Mouse (Mus musculus): ENCODE measurements around the gene Tbc1d5. TPM values are rescaled to one million over a fixed set of nuclear protein-coding genes. Genes with fewer than 3 reads are reported as not detected.

Gene Tbc1d5
- polyA plus RNA-seq, 2 experiments: 10.5 to 10.8 TPM

DNA sequence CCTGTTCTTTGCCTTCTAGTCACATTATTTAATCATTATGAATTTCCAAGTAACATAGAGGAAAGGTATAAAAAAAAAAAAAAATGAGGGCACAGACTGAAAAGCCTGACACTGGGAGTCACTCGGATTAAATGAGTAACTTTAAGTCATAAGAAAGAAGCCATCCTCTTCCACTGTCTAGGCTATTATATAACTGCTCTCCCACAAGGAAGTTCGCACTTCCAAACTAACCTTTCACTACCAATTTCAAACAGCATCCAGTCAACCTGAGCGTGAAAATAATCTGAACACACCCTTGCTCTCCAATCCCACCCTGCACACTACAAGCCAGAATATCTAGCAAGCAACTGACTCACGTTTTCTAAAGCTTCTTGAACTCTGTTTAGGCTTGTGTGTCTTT, 9.2 kb downstream of the Tbc1d5 start:
- no peak for TF ChIP-seq POLR2A (IDR thresholded peaks at IDR 0.05; ENCODE audit: borderline replicate concordance, extremely low read depth, insufficient read depth, insufficient read length)
- 86% methylated on average over 4 of the region's 4 CpGs for WGBS
- Histone ChIP-seq H3K4me3 (replicated peaks; ENCODE audit: low read length) (no peak overlapping the region), H3K9me3 (ENCODE audit: control insufficient read depth, low read length) (no peaks in the 10 kb centered on the region), H3K27me3 (ENCODE audit: control insufficient read depth, insufficient read depth, low read length) (no peaks in the 10 kb centered on the region), H3K4me2 (replicated peaks; ENCODE audit: low read depth, low read length, severe bottlenecking) (no peak overlapping the region), H3K36me3 (ENCODE audit: control insufficient read depth, insufficient read depth, low read length) (no peaks in the 10 kb centered on the region), H3K9ac (ENCODE audit: low read depth, low read length, severe bottlenecking) (no peak overlapping the region), H3K4me1 (ENCODE audit: control insufficient read depth, insufficient read depth, low read length) (no peaks in the 10 kb centered on the region), H3K27ac (replicated peaks; ENCODE audit: low read depth, low read length) (no peak overlapping the region)
- ATAC-seq (ENCODE audit: low FRiP score, low read depth) (no peak), DNase-seq (ENCODE audit: low spot score) (no peak)

DNA sequence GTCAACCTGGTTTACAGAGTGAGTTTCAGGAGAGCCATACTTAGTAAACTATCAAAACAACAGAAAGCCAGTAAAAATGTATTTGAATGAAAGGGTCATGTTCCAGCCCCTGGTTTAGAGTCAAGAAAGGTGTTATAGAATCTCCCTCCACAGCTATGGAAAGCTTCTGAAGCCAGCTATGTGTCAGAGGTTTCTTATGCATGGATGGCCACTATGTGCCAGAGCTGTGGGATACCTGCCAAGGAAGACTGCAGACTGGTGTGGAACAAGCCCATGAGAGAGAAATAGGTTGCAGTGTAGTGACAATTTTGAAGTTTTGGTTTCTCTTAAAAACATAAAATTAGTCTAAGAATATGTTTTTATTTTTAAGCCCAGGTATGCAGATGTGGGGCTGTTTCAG, 16.8 kb downstream of the Tbc1d5 start:
- Histone ChIP-seq H3K4me1 (ENCODE audit: control insufficient read depth, insufficient read depth, low read length) (no peaks in the 10 kb centered on the region), H3K27me3 (ENCODE audit: control insufficient read depth, insufficient read depth, low read length) (no peaks in the 10 kb centered on the region), H3K36me3 (ENCODE audit: control insufficient read depth, insufficient read depth, low read length) (no peaks in the 10 kb centered on the region), H3K9ac (ENCODE audit: low read depth, low read length, severe bottlenecking) (no peak overlapping the region), H3K9me3 (ENCODE audit: control insufficient read depth, low read length) (no peaks in the 10 kb centered on the region), H3K4me3 (replicated peaks; ENCODE audit: low read length) (no peak overlapping the region), H3K27ac (replicated peaks; ENCODE audit: low read depth, low read length) (no peak overlapping the region), H3K4me2 (replicated peaks; ENCODE audit: low read depth, low read length, severe bottlenecking) (no peak overlapping the region)
- ATAC-seq (ENCODE audit: low FRiP score, low read depth) (no peak), DNase-seq (ENCODE audit: low spot score) (no peak)
- TF ChIP-seq POLR2A (IDR thresholded peaks at IDR 0.05; ENCODE audit: borderline replicate concordance, extremely low read depth, insufficient read depth, insufficient read length): no peak

DNA sequence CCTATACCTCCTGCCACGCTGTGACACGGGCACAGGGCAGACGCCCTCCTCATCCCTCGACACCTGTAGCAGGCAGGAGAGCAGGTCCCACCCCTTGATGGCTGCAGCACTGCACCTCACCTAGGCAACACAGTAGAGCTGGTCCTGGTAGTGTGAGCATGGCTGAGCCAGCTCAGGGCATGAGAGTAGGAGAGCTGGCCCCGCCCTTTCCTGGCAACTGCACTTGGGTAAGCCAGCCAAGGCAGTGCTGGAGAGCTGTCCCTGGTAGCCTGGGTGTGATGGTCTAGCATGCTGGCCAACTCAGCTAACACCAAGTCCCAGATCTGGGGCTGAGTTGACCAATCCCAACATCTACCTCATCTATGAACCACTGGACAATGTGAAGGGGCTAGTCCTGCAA, 19.9 kb downstream of the Tbc1d5 start:
- H3K9me3 ChIP-seq (ENCODE audit: control insufficient read depth, low read length): no peaks in the 10 kb centered on the region
- no peaks in the 10 kb centered on the region for H3K4me1 ChIP-seq (ENCODE audit: control insufficient read depth, insufficient read depth, low read length)
- ATAC-seq (ENCODE audit: low FRiP score, low read depth) (no peak), DNase-seq (ENCODE audit: low spot score) (no peak)
- H3K36me3 ChIP-seq (ENCODE audit: control insufficient read depth, insufficient read depth, low read length): no peaks in the 10 kb centered on the region
- H3K9ac ChIP-seq (ENCODE audit: low read depth, low read length, severe bottlenecking): no peak overlapping the region
- WGBS: 84% methylated on average over 5 of the region's 5 CpGs
- H3K4me2 ChIP-seq (replicated peaks; ENCODE audit: low read depth, low read length, severe bottlenecking): no peak overlapping the region
- TF ChIP-seq POLR2A (IDR thresholded peaks at IDR 0.05; ENCODE audit: borderline replicate concordance, extremely low read depth, insufficient read depth, insufficient read length): no peak
- no peaks in the 10 kb centered on the region for H3K27me3 ChIP-seq (ENCODE audit: control insufficient read depth, insufficient read depth, low read length)
- H3K4me3 ChIP-seq (replicated peaks; ENCODE audit: low read length): no peak overlapping the region
- no peak overlapping the region for H3K27ac ChIP-seq (replicated peaks; ENCODE audit: low read depth, low read length)

DNA sequence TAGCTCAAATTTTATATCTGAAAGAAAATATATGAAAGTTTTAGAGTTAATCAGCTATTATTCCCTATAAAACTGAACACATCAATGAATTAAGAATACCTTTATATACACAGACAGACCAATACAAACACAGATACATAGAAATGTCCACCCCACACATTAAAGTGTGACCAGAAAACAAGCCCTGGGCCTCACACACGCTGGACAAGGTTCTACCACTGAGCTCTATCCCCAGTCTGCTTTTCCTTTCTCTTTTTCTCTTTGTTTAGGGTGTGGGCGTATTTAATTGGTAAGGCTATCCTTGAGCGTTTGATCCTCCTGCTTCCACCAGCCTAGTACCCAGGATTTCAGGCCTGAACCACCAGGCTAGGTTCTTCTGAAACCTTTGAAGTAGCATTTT, 28.2 kb downstream of the Tbc1d5 start:
- H3K4me2 ChIP-seq (replicated peaks; ENCODE audit: low read depth, low read length, severe bottlenecking): no peak overlapping the region
- 54% methylated on average over 3 of the region's 3 CpGs for WGBS
- TF ChIP-seq POLR2A (IDR thresholded peaks at IDR 0.05; ENCODE audit: borderline replicate concordance, extremely low read depth, insufficient read depth, insufficient read length): no peak
- DNase-seq (ENCODE audit: low spot score) (no peak), ATAC-seq (ENCODE audit: low FRiP score, low read depth) (no peak)
- H3K4me3 ChIP-seq (replicated peaks; ENCODE audit: low read length): no peak overlapping the region
- no peaks in the 10 kb centered on the region for H3K4me1 ChIP-seq (ENCODE audit: control insufficient read depth, insufficient read depth, low read length)
- H3K9ac ChIP-seq (ENCODE audit: low read depth, low read length, severe bottlenecking): no peak overlapping the region
- no peaks in the 10 kb centered on the region for H3K36me3 ChIP-seq (ENCODE audit: control insufficient read depth, insufficient read depth, low read length)
- H3K27ac ChIP-seq (replicated peaks; ENCODE audit: low read depth, low read length): no peak overlapping the region
- no peaks in the 10 kb centered on the region for H3K27me3 ChIP-seq (ENCODE audit: control insufficient read depth, insufficient read depth, low read length)
- no peaks in the 10 kb centered on the region for H3K9me3 ChIP-seq (ENCODE audit: control insufficient read depth, low read length)

DNA sequence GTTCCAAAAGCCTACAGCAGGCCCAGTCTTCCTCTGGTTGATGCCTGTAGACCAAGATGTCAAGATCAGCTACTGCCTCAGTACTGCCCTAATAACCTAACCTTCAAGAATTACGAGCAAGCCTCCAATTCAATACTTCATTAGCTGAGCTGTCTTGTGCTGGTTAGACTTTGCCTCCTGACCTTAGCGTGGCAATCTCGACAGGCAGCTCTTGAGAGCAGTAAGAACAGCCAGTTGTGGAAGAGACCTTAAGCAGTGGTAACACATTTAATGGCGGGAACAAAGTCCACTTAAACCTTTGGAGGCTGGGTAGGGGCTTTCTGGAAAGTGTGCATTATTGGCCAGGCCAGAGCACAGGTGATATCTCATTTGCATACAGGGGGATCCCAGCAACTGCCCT, 34.2 kb downstream of the Tbc1d5 start:
- Histone ChIP-seq H3K27ac (replicated peaks; ENCODE audit: low read depth, low read length) (no peak overlapping the region), H3K9me3 (ENCODE audit: control insufficient read depth, low read length) (no peaks in the 10 kb centered on the region), H3K9ac (ENCODE audit: low read depth, low read length, severe bottlenecking) (no peak overlapping the region), H3K36me3 (ENCODE audit: control insufficient read depth, insufficient read depth, low read length) (no peaks in the 10 kb centered on the region), H3K4me2 (replicated peaks; ENCODE audit: low read depth, low read length, severe bottlenecking) (no peak overlapping the region), H3K27me3 (ENCODE audit: control insufficient read depth, insufficient read depth, low read length) (no peaks in the 10 kb centered on the region), H3K4me3 (replicated peaks; ENCODE audit: low read length) (no peak overlapping the region), H3K4me1 (ENCODE audit: control insufficient read depth, insufficient read depth, low read length) (no peaks in the 10 kb centered on the region)
- DNase-seq (ENCODE audit: low spot score): no peak
- no peak for ATAC-seq (ENCODE audit: low FRiP score, low read depth)
- WGBS: 86% methylated on average over 4 of the region's 4 CpGs
- TF ChIP-seq POLR2A (IDR thresholded peaks at IDR 0.05; ENCODE audit: borderline replicate concordance, extremely low read depth, insufficient read depth, insufficient read length): no peak

DNA sequence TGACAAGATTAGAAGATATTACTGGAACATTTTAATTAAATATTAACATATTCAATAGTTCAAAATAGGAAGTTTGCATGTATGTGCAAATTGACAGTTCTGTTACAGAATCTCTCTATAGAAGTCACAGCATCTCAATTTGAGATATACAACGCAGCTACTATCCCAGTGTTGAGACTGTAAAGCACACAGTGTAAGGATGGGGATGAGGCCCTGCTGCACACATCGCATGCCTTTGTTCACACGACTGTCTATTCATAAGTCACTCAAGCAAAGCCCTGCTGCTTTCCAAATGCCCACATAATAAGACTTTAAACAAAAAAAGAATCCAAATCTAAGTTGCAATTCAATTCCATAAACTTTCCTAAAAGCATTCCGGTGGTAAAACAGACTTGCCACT, 37.1 kb downstream of the Tbc1d5 start:
- WGBS: 90% methylated on average over 4 of the region's 4 CpGs
- no peak overlapping the region for H3K27ac ChIP-seq (replicated peaks; ENCODE audit: low read depth, low read length)
- no peaks in the 10 kb centered on the region for H3K9me3 ChIP-seq (ENCODE audit: control insufficient read depth, low read length)
- TF ChIP-seq POLR2A (IDR thresholded peaks at IDR 0.05; ENCODE audit: borderline replicate concordance, extremely low read depth, insufficient read depth, insufficient read length): no peak
- H3K4me3 ChIP-seq (replicated peaks; ENCODE audit: low read length): no peak overlapping the region
- no peak overlapping the region for H3K9ac ChIP-seq (ENCODE audit: low read depth, low read length, severe bottlenecking)
- no peaks in the 10 kb centered on the region for H3K4me1 ChIP-seq (ENCODE audit: control insufficient read depth, insufficient read depth, low read length)
- H3K27me3 ChIP-seq (ENCODE audit: control insufficient read depth, insufficient read depth, low read length): no peaks in the 10 kb centered on the region
- ATAC-seq (ENCODE audit: low FRiP score, low read depth) (no peak), DNase-seq (ENCODE audit: low spot score) (no peak)
- H3K36me3 ChIP-seq (ENCODE audit: control insufficient read depth, insufficient read depth, low read length): no peaks in the 10 kb centered on the region
- no peak overlapping the region for H3K4me2 ChIP-seq (replicated peaks; ENCODE audit: low read depth, low read length, severe bottlenecking)

Measured in limb, embryonic 14.5 days (tissue).